Comparison of ENCODE assay signal across 28 mouse cellular contexts in the genomic region with DNA sequence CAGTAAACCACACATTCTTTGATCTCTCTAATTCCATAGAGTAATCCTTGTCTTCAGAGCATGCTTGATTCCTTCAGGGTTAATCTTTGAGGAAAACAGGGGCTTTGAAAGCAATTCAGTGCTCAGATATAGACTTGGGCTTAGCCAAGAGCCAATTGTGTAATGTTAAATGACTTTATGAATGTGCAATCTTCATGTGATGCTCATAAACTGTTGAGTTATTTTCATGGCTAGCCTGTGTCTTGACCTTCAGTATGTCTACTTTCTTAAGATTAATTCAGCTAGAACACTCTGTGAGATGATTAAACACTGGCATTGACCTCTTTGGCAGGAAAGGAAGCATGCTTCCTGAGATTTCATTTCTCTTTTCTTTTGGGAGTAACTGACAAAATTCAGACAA.
"Had no signal": no experiment of that assay in that cellular context is flagged by ENCODE, and none has a peak within 500 bp of the region (broad histone marks: within the 10 kb centered on the region; RNA-seq: fewer than 3 reads in every experiment).

No protein-coding gene starts in this region.

- H3K4me1 ChIP-seq: embryonic facial prominence, embryonic 10.5 days; embryonic facial prominence, embryonic 12.5 days; embryonic facial prominence, embryonic 13.5 days; embryonic facial prominence, embryonic 15.5 days; forebrain, embryonic 10.5 days; forebrain, embryonic 12.5 days; forebrain, embryonic 13.5 days; forebrain, embryonic 15.5 days had no signal

- ATAC-seq: forebrain, embryonic 13.5 days; forebrain, embryonic 14.5 days; forebrain, embryonic 15.5 days; forebrain, embryonic 16.5 days; forebrain, postnatal 0 days had no signal

- H3K9me3 ChIP-seq: embryonic facial prominence, embryonic 10.5 days; embryonic facial prominence, embryonic 12.5 days; embryonic facial prominence, embryonic 13.5 days; embryonic facial prominence, embryonic 15.5 days; forebrain, embryonic 10.5 days; forebrain, embryonic 12.5 days; forebrain, embryonic 13.5 days; forebrain, embryonic 15.5 days had no signal

- H3K4me2 ChIP-seq: embryonic facial prominence, embryonic 12.5 days; embryonic facial prominence, embryonic 13.5 days; embryonic facial prominence, embryonic 15.5 days; forebrain, embryonic 12.5 days; forebrain, embryonic 13.5 days; forebrain, embryonic 15.5 days had no signal

- H3K27me3 ChIP-seq: embryonic facial prominence, embryonic 12.5 days; embryonic facial prominence, embryonic 13.5 days; embryonic facial prominence, embryonic 15.5 days; forebrain, embryonic 12.5 days; forebrain, embryonic 13.5 days; forebrain, embryonic 15.5 days had no signal

- DNase-seq: cerebellum, adult 2 months; cerebellum, adult 9-10 months; cerebellum, adult 9-11 months; cerebellum, postnatal 10 days; cerebellum, postnatal 14 days; cerebellum, postnatal 25 days; cerebellum, postnatal 36 days; embryo, embryonic 11 days; forebrain, postnatal 0 days; gastrocnemius, adult 2 months; gastrocnemius, postnatal 10 days; gastrocnemius, postnatal 14 days; gastrocnemius, postnatal 25 days; gastrocnemius, postnatal 36 days; heart, adult 11 months; heart, adult 18-20 months; heart, adult 2 months had no signal

- H3K4me3 ChIP-seq: embryonic facial prominence, embryonic 10.5 days; embryonic facial prominence, embryonic 12.5 days; embryonic facial prominence, embryonic 13.5 days; embryonic facial prominence, embryonic 15.5 days; erythroblast, embryonic 14.5 days; forebrain, embryonic 10.5 days; forebrain, embryonic 12.5 days; forebrain, embryonic 13.5 days; forebrain, embryonic 15.5 days; gastrocnemius, adult 2 months; heart, adult 2 months had no signal

- H3K9ac ChIP-seq: embryonic facial prominence, embryonic 12.5 days; embryonic facial prominence, embryonic 13.5 days; embryonic facial prominence, embryonic 15.5 days; forebrain, embryonic 12.5 days; forebrain, embryonic 13.5 days; forebrain, embryonic 15.5 days; forebrain, postnatal 0 days had no signal

- H3K27ac ChIP-seq: embryonic facial prominence, embryonic 10.5 days; embryonic facial prominence, embryonic 12.5 days; embryonic facial prominence, embryonic 13.5 days; embryonic facial prominence, embryonic 15.5 days; forebrain, embryonic 10.5 days; forebrain, embryonic 12.5 days; forebrain, embryonic 13.5 days; forebrain, embryonic 15.5 days; gastrocnemius, adult 2 months; heart, adult 2 months had no signal

- H3K36me3 ChIP-seq: embryonic facial prominence, embryonic 10.5 days; embryonic facial prominence, embryonic 12.5 days; embryonic facial prominence, embryonic 13.5 days; embryonic facial prominence, embryonic 15.5 days; forebrain, embryonic 10.5 days; forebrain, embryonic 12.5 days; forebrain, embryonic 15.5 days had no signal
